Mouse (Mus musculus) heart, embryonic 13.5 days (tissue): ENCODE data around the gene Ucp2. TPM values are rescaled to one million over a fixed set of nuclear protein-coding genes. Genes with fewer than 3 reads are reported as not detected.
A peak's percentile ranks its signal among the peaks of the same experiment; 100 is the strongest.

Experiments used
- ATAC-seq: fragments of 200-750 bp; cut with Nextera tagmentation; 2 replicates; pipeline ENCODE4 v1.8.0; 2017; ENCODE audit warnings: moderate TSS enrichment; ENCODE audit not compliant: insufficient number of reproducible peaks, low FRiP score, low TSS enrichment; ENCODE audit errors: extremely low read depth
- H3K27ac ChIP-seq: fragments of 300-500 bp; sonication (generic); replicated peaks from 2 replicates; pipeline ENCODE4 v1.5.1; 2015; ENCODE audit warnings: moderate library complexity, mild to moderate bottlenecking, inconsistent platforms
- H3K27me3 ChIP-seq: fragments of 300-500 bp; sonication (generic); replicated peaks from 2 replicates; pipeline ENCODE4 v1.6.1; 2015; ENCODE audit warnings: mild to moderate bottlenecking, inconsistent platforms
- H3K36me3 ChIP-seq: fragments of 300-500 bp; sonication (generic); 2 replicates; pipeline ENCODE4 v1.6.1; 2015; ENCODE audit warnings: mild to moderate bottlenecking, inconsistent platforms
- H3K4me1 ChIP-seq: fragments of 300-500 bp; sonication (generic); 2 replicates; pipeline ENCODE4 v1.6.1; 2015; ENCODE audit warnings: inconsistent platforms
- H3K4me2 ChIP-seq: fragments of 300-500 bp; sonication (generic); 2 replicates; pipeline ENCODE4 v1.6.1; 2015; ENCODE audit warnings: inconsistent platforms, mild to moderate bottlenecking, moderate library complexity
- H3K4me3 ChIP-seq: fragments of 300-500 bp; sonication (generic); 2 replicates; pipeline ENCODE4 v1.5.1; 2015; ENCODE audit warnings: moderate library complexity, mild to moderate bottlenecking, inconsistent platforms
- H3K9ac ChIP-seq: fragments of 300-500 bp; sonication (generic); 2 replicates; pipeline ENCODE4 v1.6.1; 2015; ENCODE audit warnings: inconsistent platforms, mild to moderate bottlenecking, moderate library complexity
- H3K9me3 ChIP-seq: fragments of 300-500 bp; sonication (generic); 2 replicates; pipeline ENCODE4 v1.6.1; 2016; ENCODE audit warnings: inconsistent platforms
- WGBS: fragments of 180-500 bp; shearing (Covaris S2); methylation state at CpG from one replicate; pipeline ENCODE4 v1.1.7; 2015; ENCODE audit warnings: mixed read lengths; 5-methylcytosine and 5-hydroxymethylcytosine counted together
- polyA plus RNA-seq: library from polyadenylated mRNA; unstranded; fragments of >200 nt; fragmentation: Nextera tagmentation; extraction: Ambion mirVana; gene quantifications from 2 replicates; pipeline ENCODE4 v1.2.1, GENCODE M21; 2015

Gene Ucp2
- polyA plus RNA-seq, 1 experiment from 2014 or later: 197 TPM

GRCm38 (mm10) chr7:100465656-100466309 is 27.4 kb upstream of the Ucp2 start:
- peak overlapping the region; percentile 63 for H3K4me2 ChIP-seq
- peak overlapping the region; percentile 27 for H3K4me3 ChIP-seq
- peak overlapping the region; percentile 92 for H3K27ac ChIP-seq
- peak overlapping the region; percentile 68 for H3K9ac ChIP-seq
- ATAC-seq: peak; percentile 55
- peaks cover 73% of the 10 kb centered on the region for H3K4me1 ChIP-seq
- H3K36me3 ChIP-seq: peaks cover 27% of the 10 kb centered on the region
- no peaks in the 10 kb centered on the region for H3K27me3 ChIP-seq
- H3K9me3 ChIP-seq: no peaks in the 10 kb centered on the region
- 11% methylated on average over 5 of the region's 5 CpGs for WGBS

- Histone ChIP-seq H3K9ac (peak overlapping the region; percentile 68), H3K9me3 (no peaks in the 10 kb centered on the region), H3K4me2 (peak overlapping the region; percentile 63), H3K27me3 (no peaks in the 10 kb centered on the region), H3K27ac (peak overlapping the region; percentile 92), H3K4me3 (peak overlapping the region; percentile 27), H3K36me3 (peaks cover 23% of the 10 kb centered on the region), H3K4me1 (peaks cover 67% of the 10 kb centered on the region)
- 70% methylated on average over 11 of the region's 11 CpGs for WGBS
- peak; percentile 72 for ATAC-seq
These were observed 26.2 kb upstream of the Ucp2 start for GRCm38 (mm10) chr7:100466781-100467510.

DNA sequence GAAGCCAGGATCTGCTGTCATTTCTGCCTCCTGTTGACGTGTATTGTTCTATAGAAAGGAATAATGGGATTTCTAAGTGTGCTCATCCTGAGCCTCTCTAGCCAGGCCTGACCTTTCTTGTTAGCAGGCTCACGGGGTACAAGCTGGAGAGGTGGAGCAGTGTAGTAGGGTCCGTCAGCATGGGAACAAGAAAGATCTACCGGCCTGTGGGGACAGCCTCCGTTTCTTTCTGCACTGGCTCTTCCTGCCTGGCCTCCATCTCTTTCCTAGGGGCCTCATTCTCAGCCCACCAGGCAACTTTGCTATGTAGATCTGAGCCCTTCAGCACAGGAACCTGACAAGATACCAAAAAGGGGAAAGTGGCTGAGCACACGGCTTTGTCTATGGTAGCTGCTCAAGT is 24.4 kb upstream of the Ucp2 start:
- H3K4me1 ChIP-seq: peaks cover 76% of the 10 kb centered on the region
- ATAC-seq: no peak

GRCm38 (mm10) chr7:100469502-100469901 is 23.6 kb upstream of the Ucp2 start:
- Histone ChIP-seq H3K4me3 (no peak overlapping the region), H3K4me2 (no peak overlapping the region), H3K27me3 (no peaks in the 10 kb centered on the region), H3K9me3 (no peaks in the 10 kb centered on the region), H3K9ac (no peak overlapping the region), H3K4me1 (peaks cover 76% of the 10 kb centered on the region), H3K27ac (no peak overlapping the region), H3K36me3 (peaks cover 16% of the 10 kb centered on the region)
- no peak for ATAC-seq
- 88% methylated on average over 1 of the region's 1 CpGs for WGBS

More for the DNA sequence above, 24.4 kb upstream of the Ucp2 start:
- Histone ChIP-seq H3K9me3 (no peaks in the 10 kb centered on the region), H3K27ac (no peak overlapping the region), H3K9ac (no peak overlapping the region), H3K27me3 (no peaks in the 10 kb centered on the region), H3K36me3 (peaks cover 16% of the 10 kb centered on the region), H3K4me2 (no peak overlapping the region), H3K4me3 (no peak overlapping the region)
- WGBS: 74% methylated on average over 6 of the region's 6 CpGs

DNA sequence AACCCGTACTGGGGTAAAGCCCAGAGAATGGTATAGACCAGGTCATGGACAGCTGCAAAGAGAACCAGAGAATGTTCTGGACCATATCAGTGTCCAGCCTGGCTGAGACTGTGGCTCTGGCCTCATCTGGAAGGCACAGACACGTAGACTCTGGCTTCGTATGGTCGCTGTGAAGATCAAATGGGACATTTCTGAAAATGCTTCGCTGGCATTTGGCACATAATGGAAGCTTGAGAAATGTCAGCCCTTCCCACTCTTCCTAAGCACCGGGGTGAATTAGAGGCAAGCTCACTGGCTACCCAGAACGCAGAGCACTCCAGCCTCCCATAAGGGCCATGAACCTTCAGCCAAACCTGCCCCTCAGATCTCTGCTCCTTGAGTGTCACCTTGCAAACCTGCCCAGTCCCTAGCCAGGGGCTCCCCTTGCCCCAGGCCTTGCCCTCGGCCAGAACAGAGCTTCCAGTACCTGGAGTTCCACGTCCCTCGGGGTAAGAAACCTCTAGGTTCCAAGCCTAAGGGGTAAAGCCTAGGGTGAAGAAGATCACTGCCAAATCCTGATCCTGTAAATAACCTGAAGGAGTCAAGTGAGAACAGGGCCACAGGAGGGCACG is 22.2 kb upstream of the Ucp2 start:
- Histone ChIP-seq H3K4me1 (peaks cover 75% of the 10 kb centered on the region), H3K4me2 (no peak overlapping the region), H3K4me3 (no peak overlapping the region), H3K9me3 (no peaks in the 10 kb centered on the region), H3K36me3 (peaks cover 16% of the 10 kb centered on the region), H3K27me3 (no peaks in the 10 kb centered on the region), H3K9ac (no peak overlapping the region), H3K27ac (no peak overlapping the region)
- WGBS: 86% methylated on average over 11 of the region's 11 CpGs
- no peak for ATAC-seq

DNA sequence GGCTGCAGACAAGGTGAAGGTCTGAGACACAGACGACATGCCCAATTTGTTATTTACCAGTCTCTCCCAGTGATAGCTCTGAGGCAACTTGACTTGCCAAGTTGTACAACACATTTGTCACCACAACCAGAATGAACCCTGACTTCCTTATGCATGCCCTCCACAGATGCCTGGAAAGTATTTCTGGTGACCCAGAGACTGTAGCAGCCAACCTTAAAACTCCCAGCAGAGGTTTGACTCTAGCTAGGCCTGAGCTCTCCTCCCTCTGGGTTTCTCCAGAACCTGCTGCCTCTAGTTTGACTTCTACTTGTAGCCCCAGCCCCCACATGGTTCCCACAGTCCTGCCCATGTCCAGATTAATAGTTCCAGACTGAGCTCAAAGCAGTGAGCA is 21.7 kb upstream of the Ucp2 start:
- Histone ChIP-seq H3K9me3 (no peaks in the 10 kb centered on the region), H3K27ac (no peak overlapping the region), H3K36me3 (peaks cover 16% of the 10 kb centered on the region), H3K27me3 (no peaks in the 10 kb centered on the region), H3K9ac (no peak overlapping the region), H3K4me1 (peaks cover 75% of the 10 kb centered on the region), H3K4me3 (no peak overlapping the region), H3K4me2 (no peak overlapping the region)
- WGBS: 96% methylated on average over 1 of the region's 1 CpGs
- ATAC-seq: no peak

DNA sequence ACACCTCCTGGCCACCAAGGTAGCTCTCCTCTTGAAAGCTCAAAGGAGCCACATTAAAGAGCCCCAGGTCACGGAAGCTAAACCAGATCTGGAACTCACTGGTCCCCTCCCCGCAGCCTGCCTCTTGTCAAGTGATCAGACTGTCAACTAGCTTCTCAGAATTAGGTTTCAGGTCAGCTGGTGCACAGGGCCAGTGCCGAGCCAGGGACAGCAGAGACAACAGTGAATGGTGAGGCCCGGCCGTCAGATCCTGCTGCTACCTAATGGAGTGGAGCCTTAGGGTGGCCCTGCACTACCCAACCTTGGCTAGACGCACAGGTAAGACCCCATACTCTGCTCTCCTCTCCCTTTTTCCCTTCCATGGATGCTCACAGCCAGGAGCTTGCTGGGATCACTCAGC is 20.4 kb upstream of the Ucp2 start, which contains the start of gene Ucp3:
TSS of gene Ucp3 (plus strand) at position 214 of the 400 bp plus-strand sequence.
- Histone ChIP-seq H3K27me3 (no peaks in the 10 kb centered on the region), H3K4me3 (no peak within 1 kb of the TSS), H3K36me3 (peaks cover 16% of the 10 kb centered on the region), H3K4me2 (no peak within 1 kb of the TSS), H3K9me3 (no peaks in the 10 kb centered on the region), H3K9ac (0 out of 2 replicates have a peak within 1 kb of the TSS, but pooled peaks have one; percentile 30), H3K4me1 (peaks cover 62% of the 10 kb centered on the region), H3K27ac (no peak within 1 kb of the TSS)
- no peak for ATAC-seq
- WGBS: 58% methylated on average over 6 of the region's 6 CpGs

DNA sequence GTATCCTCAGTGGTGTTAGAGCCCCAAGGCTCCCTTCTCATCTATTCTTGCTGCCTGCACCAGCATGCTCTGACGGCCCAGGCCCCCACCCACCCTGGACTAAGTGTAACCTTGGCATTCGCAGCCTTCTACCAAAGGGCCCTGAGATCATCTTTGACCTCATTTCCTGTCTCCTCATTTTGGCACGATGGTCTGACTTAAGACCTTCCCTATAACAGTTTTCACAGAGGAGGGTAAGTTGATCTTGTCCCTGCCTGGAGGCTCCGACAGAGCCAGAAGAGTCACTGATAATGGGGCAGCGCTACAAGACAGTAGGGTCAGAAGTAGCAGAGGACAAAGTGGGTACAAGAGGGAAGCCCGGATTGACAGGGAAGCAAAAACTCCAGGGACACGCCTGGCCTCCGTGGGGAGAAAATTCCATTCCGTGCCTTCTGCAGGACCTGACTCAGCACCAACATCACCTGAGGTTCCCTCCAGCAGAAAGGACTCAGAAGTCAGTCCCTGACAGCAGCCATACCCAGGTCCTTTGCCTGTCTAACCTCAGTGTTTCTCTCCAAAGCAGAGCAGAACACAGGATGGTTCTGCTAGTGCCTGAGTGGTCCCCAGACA is 19.2 kb upstream of the Ucp2 start:
- Histone ChIP-seq H3K9me3 (no peaks in the 10 kb centered on the region), H3K36me3 (peaks cover 13% of the 10 kb centered on the region), H3K4me1 (peaks cover 51% of the 10 kb centered on the region), H3K4me2 (no peak overlapping the region), H3K4me3 (no peak overlapping the region), H3K27me3 (no peaks in the 10 kb centered on the region), H3K27ac (no peak overlapping the region), H3K9ac (no peak overlapping the region)
- no peak for ATAC-seq
- 57% methylated on average over 9 of the region's 9 CpGs for WGBS

- H3K4me3 ChIP-seq: no peak overlapping the region
- H3K4me1 ChIP-seq: peaks cover 47% of the 10 kb centered on the region
- 0 out of 2 replicates have a peak overlapping the region, but pooled peaks have one; percentile 0 for H3K9ac ChIP-seq
- 0 out of 2 replicates have a peak overlapping the region, but pooled peaks have one; percentile 6 for H3K27ac ChIP-seq
- H3K36me3 ChIP-seq: peaks cover 6% of the 10 kb centered on the region
- WGBS: 28% methylated on average over 1 of the region's 1 CpGs
- no peaks in the 10 kb centered on the region for H3K9me3 ChIP-seq
- ATAC-seq: no peak
- peaks cover 6% of the 10 kb centered on the region; the same call in 1 of the 2 replicates for H3K27me3 ChIP-seq
- H3K4me2 ChIP-seq: no peak overlapping the region
These were observed 18.5 kb upstream of the Ucp2 start for GRCm38 (mm10) chr7:100474680-100475079.

GRCm38 (mm10) chr7:100479100-100479822 is 13.9 kb upstream of the Ucp2 start:
- H3K27me3 ChIP-seq: peaks cover 10% of the 10 kb centered on the region; the same call in 1 of the 2 replicates
- H3K27ac ChIP-seq: no peak overlapping the region
- no peaks in the 10 kb centered on the region for H3K36me3 ChIP-seq
- peaks cover 23% of the 10 kb centered on the region for H3K4me1 ChIP-seq
- ATAC-seq: no peak
- H3K4me2 ChIP-seq: no peak overlapping the region
- whole genome bisulfite sequencing: 77% methylated on average over 20 of the region's 20 CpGs
- no peak overlapping the region for H3K9ac ChIP-seq
- no peaks in the 10 kb centered on the region for H3K9me3 ChIP-seq
- H3K4me3 ChIP-seq: no peak overlapping the region
